Mouse (Mus musculus): ENCODE measurements around the gene 2010300C02Rik.

DNA sequence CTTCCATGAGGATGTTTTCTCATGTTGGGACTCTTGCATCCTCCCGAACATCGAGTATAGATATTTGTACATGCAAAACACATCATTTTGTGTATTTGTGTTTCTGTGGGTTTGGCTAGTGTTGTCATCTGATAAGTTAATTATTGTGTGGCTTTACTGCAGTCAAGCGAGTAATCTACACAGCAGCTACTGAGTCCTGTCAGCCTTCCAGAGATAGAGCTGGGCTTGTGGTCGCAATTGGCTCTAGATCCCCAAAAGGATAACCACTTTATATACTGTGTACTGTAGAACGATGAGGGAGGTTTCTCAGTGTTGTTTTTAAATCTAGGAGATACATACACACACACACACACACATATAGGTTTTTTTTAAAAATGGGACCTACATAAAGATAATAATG, 16.0 kb upstream of the 2010300C02Rik start:
- TF ChIP-seq CTCF (IDR thresholded peaks at IDR 0.05; ENCODE audit: low read depth, low read length) (no peak), POLR2A (IDR thresholded peaks at IDR 0.05; ENCODE audit: extremely low read depth, insufficient read depth, low read length) (no peak)

All from liver, adult 2 months (tissue).